Mouse (Mus musculus): ENCODE measurements around the gene Rnh1.
A peak's percentile ranks its signal among the peaks of the same experiment; 100 is the strongest.

Rnh1 gene

GRCm38 (mm10) chr7:141205504-141205903 lies 32.8 kb upstream of the Rnh1 start:
- DNase-seq (ENCODE audit: low spot score), result no peak

- DNase-seq (ENCODE audit: low spot score), result no peak
These were observed 31.9 kb upstream of the Rnh1 start for GRCm38 (mm10) chr7:141204546-141204945.

- DNase-seq (ENCODE audit: low spot score), result no peak
These were observed 25.5 kb upstream of the Rnh1 start for GRCm38 (mm10) chr7:141198121-141198520.

GRCm38 (mm10) chr7:141196619-141197282 lies 24.1 kb upstream of the Rnh1 start:
- no peak for DNase-seq (ENCODE audit: low spot score)

GRCm38 (mm10) chr7:141195754-141196153 lies 23.1 kb upstream of the Rnh1 start:
- no peak for DNase-seq (ENCODE audit: low spot score)

DNA sequence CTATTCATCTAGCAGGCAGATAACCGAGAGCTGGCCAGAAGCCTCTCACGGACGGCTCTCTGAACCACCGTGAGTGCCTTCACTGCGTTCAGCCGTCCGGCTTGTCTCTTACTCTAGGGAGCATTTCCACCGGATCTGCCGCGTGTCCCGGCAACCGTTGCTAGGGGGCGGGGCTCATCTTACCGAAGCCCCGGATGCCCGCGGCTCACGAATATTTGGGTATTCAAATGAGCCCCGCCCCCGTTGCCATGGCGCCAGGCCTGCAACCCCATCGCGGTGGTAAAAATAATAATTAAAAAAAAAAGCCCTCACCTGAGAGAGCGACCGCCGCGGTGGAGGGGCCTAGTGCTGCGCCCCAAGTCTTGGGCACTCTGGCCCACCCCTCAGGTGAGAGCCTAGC lies 22.2 kb upstream of the Rnh1 start:
- peak; percentile 77 for DNase-seq (ENCODE audit: low spot score)

DNA sequence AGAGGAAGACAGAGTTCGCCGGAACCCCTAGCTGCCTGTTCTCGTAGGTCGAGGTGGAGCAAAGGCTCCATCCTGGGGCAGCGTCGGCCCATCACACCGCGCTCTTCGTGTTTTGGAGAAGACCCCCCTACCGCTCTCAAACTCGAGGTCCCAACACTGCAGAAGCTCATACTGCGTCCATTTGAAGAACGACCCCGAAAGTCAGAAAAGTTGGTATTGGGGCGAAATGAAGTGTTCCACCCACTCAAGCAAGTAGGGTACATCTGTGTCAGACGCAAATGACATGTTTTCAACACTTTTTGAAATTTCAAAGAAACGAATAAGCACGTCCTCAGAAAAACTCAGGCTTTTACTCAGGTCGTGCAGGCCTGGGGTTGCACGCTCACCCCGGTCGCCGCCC lies 21.8 kb upstream of the Rnh1 start:
- DNase-seq (ENCODE audit: low spot score), result no peak

DNA sequence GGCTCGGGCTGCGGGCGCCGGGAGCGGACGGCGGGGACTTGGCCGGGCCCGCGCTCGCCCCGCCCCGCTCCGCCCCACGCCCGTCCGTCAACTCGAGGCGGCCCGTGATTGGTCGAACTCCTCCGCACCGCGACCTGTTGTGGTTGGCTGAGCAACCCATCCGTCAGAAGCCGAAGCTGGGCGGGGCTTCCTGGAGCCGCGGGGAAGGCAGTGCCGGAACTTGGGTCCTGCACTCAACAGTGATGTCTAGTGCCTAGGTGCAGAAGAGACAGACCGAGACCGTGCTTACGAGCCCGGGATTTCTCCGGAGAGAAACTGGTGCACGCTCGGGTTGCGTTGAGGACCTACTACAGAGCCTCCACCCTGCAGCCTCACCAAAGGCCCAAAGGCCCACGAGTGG lies 21.3 kb upstream of the Rnh1 start, which contains the start of the genes Hras and Lrrc56:
Gene Hras (minus strand): TSS at position 58 of the 400 bp plus-strand sequence.
Gene Lrrc56 (plus strand): TSS at position 210 of the 400 bp plus-strand sequence.
- DNase-seq (ENCODE audit: low spot score), result peak; percentile 95

DNA sequence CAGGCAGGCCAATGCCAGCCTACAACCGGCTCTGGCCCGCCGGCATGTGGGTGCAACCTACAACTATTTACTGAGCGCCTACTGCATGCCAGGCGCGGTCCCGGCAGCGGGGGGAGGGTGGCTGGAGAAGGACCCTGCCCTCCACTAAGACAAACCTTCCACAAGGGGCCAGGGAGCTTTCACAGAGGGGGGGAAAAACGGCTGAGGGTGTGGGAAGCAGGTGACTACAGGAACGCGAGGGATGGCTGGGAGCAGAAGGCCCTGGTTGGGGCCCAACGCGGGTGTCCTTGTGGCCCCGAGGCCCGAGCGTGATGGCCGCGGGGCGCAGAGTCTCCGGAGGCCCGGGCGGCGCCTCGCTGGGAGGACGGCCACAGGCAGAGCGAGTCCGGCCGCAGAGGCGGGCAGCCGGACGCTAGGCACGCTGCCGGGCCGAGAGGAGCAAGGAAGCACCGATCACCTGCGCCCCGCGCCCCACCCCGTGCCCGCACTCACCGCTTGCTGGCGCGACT lies 20.7 kb upstream of the Rnh1 start:
- DNase-seq (ENCODE audit: low spot score), result no peak

DNA sequence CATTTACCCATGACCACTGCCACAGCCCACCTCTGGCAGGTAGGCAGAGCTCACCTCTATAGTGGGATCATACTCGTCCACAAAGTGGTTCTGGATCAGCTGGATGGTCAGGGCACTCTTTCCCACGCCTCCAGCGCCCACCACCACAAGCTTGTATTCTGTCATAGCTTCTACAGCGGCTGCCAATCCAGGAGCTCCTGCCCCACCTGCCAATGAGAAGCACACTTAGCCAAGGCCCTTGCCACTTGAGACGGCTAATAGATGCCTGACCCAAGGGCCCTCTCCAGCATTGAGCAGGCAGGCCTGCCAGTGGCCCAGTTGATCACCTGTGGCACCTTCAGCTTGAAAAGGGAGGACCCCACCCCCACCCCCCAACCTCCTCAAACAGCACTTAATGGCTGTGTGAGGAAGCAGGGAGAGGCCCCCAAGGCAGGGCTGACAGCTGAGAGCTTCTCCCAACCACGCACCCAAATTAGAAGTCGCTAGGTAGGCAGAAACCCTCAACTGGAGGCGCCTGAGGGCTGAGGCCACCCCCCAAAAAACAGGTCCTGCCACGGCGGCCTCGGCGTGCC lies 20.2 kb upstream of the Rnh1 start:
- no peak for DNase-seq (ENCODE audit: low spot score)

DNA sequence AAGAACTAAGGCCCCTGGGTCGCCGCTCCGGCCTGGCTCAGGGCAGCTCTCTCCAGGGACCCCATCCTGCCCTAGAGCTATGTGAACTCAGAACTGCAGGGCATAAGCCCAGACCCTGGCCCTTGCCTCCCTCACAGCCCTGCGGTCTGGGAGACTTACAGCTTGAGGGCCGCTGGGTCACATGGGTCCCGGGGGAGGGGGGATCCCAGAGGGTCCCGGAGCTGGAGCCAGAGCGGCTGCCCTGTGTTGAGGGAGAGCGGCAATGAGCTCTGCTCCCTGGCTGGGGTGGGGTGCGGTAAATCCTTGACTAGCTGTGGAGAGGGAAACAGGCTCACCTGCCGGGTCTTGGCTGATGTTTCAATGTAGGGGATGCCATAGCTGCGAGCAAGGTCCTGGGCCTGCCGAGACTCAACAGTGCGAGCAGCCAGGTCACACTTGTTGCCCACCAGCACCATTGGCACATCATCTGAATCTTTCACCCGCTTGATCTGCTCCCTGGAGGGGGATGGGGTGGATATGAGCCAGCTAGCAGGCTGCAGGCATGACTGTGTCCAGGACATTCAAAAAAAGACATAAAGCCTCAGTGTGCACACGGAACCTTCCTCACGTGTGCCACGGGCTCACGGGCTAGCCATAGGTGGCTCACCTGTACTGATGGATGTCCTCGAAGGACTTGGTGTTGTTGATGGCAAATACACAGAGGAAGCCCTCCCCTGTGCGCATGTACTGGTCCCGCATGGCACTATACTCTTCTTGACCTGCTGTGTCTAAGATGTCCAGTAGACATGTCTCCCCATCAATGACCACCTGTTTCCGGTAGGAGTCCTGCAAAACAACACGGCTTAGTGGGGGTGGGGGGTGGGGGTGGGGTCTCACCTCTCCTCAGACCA lies 19.4 kb upstream of the Rnh1 start:
- no peak for DNase-seq (ENCODE audit: low spot score)

- DNase-seq (ENCODE audit: low spot score), result no peak
These were observed 18.4 kb upstream of the Rnh1 start for GRCm38 (mm10) chr7:141191036-141191435.

GRCm38 (mm10) chr7:141190220-141190619 lies 17.6 kb upstream of the Rnh1 start:
- no peak for DNase-seq (ENCODE audit: low spot score)

- no peak for DNase-seq (ENCODE audit: low spot score)
These were observed 16.1 kb upstream of the Rnh1 start for GRCm38 (mm10) chr7:141188733-141189132.

DNA sequence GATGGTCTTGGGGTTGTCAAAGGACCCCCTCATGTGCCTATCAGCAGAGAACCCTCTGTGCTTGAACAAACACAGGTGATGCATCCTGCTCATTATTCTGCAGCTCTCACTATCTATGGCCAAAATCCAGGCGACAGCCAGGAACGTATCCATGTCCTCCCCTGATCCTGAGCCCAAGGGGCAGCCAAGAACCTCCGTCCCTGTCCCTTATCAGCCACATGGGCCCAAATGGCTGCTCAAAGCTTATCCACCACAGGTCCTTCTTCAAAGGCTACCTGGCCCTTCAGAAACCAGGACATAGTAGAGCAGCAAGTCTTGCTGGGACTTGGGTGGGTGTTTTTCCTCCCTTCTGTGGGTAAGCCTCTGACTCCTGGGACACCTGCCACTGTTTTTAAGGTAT lies 15.5 kb upstream of the Rnh1 start:
- no peak for DNase-seq (ENCODE audit: low spot score)

DNA sequence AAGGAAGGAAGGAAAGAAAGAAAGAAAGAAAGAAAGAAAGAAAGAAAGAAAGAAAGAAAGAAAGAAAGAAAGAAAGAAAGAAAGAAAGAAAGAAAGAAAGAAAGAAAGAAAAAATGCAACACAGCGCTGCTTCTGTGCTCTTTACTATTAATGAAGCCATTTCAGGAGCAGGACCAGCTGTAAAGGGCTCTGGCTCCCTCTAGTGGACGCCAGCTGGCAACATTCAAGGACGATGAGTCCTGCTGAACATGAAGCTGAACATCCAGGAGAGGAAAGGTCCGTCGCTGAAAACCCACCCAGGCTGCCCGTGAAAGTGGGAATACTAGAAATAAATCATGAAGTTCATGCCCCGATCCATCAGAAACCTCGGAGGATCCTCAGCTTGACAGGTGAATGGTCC lies 3.5 kb upstream of the Rnh1 start:
- peak; percentile 81 for DNase-seq (ENCODE audit: low spot score)

DNA sequence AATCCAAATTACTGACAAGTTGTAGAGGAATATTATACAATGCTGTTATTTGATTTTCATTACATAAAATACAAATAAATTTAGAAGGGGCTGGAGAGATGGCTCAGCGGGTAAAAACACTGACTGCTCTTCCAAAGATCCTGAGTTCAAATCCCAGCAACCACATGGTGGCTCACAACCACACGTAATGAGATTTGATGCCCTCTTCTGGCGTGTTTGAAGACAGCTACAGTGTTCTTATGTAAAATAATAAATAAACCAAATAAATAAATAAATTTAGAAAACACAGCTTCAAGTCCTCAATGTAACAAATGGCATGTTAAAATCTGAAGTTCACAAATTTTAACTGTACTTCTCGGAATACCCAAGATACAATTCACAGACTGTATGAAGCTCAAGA lies 2.4 kb upstream of the Rnh1 start:
- DNase-seq (ENCODE audit: low spot score), result no peak

DNA sequence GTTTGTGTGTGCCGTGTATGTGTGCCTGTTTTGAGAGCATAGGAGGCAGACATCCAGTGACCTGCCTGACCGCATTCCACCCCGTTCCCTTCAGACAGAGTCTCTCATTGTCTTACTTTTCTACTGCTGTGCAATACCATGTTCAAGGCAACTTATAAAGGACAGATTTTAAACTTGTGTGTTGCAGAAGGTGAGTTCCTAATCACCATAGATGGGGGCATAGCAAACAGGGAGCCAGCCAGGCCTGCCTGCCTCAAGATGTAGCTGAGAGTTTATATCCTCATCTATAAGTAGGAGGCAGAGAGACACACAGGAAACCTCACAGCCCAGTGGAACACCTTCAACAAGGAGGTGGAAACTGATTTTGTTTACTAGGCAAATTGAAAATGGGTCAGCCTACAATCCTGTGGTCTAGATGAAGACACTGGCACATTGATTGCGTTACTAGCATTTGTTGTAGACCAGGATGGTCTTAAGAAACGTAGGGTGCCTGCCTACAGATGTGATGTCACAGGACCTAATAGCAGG lies 730 bp upstream of the Rnh1 start:
- DNase-seq (ENCODE audit: low spot score), result no peak

- no peak for DNase-seq (ENCODE audit: low spot score)
These were observed 2.8 kb downstream of the Rnh1 start for GRCm38 (mm10) chr7:141169866-141170265.

GRCm38 (mm10) chr7:141169300-141169699 lies 3.4 kb downstream of the Rnh1 start:
- DNase-seq (ENCODE audit: low spot score), result no peak

GRCm38 (mm10) chr7:141168518-141168953 lies 4.1 kb downstream of the Rnh1 start:
- DNase-seq (ENCODE audit: low spot score), result no peak

DNA sequence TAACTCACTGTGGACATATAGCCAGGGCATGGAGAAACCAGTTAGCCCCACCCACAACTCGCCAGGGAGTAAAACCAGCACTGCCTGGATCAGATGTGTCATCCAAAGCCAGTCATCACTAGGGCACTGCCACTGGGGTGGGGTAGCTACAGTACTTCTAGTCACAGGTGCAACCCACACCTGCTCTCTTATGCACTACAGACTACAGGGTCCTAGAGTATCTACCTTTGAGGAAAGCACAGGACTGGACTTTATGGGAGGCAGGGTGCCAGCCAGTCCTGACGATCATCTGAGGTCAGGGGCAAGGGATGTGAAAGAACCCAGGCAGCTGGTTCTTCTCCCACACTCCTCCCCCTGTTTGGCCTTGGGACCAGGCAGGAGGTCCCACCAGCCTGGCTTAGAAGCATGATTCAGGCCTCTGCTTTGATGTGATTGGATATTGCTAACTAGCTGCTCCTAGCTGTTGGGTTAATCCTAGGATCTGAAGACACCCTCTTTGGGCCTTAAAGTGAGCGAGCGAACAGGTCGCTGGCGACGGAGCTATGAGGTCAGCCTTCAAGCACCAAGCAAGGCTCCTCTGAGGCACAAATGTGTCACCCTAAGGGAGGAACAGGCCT lies 4.6 kb downstream of the Rnh1 start:
- no peak for DNase-seq (ENCODE audit: low spot score)

All from left cerebral cortex, adult 11 months (tissue).